Mouse (Mus musculus): ENCODE results near the gene Lpin1. TPM values are rescaled to one million over a fixed set of nuclear protein-coding genes. Genes with fewer than 3 reads are reported as not detected.

Lpin1 gene
- polyA plus RNA-seq, 1 experiment from 2014 or later: 12.6 TPM

DNA sequence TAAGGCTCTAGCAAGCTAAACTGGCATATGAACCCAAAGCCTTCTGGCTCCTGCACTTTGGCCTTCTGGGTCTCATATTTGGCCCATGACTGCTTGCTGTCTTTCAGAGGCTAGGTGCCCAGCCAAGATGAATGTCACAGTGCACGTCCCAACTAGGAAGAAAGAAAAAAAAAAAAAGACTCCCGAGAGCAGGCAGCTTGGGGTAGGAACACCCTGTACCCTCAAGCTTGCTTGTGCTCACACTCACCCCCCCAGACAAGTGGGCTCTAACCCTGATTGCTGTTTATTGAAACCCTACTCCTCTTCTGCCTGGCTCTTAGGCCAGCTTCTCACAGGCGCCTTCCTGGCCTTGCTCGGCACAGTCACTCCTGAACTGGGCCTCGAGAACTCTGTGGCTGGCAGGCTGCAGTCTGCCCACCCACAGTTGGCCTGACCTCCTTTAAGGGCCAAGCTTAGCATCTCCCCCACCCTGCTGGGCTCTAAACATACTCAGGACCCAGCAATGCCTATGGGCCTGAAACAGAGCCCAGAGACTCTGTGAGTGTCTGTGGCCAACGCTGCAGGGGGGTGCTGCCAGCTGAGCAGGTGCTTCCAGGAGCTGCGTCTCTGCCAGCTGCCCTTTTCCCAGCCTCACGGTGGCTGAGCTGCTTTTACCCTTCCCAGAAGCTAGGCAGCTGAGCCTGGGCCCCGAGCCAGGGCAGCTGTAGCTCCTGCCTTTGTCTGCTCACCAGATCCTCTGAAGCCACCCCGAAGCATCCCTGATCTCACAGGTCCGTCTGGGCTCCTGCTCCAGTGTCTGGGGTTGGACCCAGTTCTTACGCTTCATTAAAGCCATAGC, 33.0 kb upstream of the Lpin1 start:
- Histone ChIP-seq H3K36me3 (ENCODE audit: control insufficient read depth, insufficient read depth) (no peaks in the 10 kb centered on the region), H3K4me3 (ENCODE audit: low read depth, low read length) (no peak overlapping the region), H3K9me3 (replicated peaks; ENCODE audit: control insufficient read depth, low read length) (no peaks in the 10 kb centered on the region), H3K4me2 (ENCODE audit: low read depth, low read length) (no peak overlapping the region), H3K27me3 (ENCODE audit: control insufficient read depth, insufficient read depth, low read depth, low read length) (no peaks in the 10 kb centered on the region), H3K9ac (ENCODE audit: low read depth, low read length) (no peak overlapping the region), H3K4me1 (ENCODE audit: control insufficient read depth, low read depth, low read length) (no peaks in the 10 kb centered on the region), H3K27ac (ENCODE audit: low read length) (no peak overlapping the region)
- ATAC-seq (ENCODE audit: low read depth): no peak
- 60% methylated on average over 12 of the region's 12 CpGs for WGBS (ENCODE audit: insufficient replicate concordance)

DNA sequence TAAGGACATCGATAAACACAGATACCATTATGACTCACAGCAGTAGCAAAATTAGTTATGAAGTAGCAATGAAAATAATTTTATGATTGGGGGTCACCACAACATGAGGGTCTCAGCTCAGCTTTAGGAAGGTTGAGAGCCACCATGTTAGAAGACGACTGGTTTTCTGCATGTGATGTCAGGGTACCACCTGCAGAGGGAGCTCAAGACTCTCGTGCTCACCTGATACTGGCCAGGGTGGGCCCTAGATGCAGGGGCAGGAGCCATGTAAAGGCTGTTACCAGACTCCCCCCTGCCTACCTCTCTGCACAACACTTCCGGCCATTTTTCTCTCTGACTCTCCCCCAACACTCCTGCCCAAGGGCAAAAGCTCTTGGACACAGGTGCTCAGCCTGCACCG, 31.2 kb upstream of the Lpin1 start:
- Histone ChIP-seq H3K4me1 (ENCODE audit: control insufficient read depth, low read depth, low read length) (no peaks in the 10 kb centered on the region), H3K36me3 (ENCODE audit: control insufficient read depth, insufficient read depth) (no peaks in the 10 kb centered on the region), H3K4me3 (ENCODE audit: low read depth, low read length) (no peak overlapping the region), H3K27me3 (ENCODE audit: control insufficient read depth, insufficient read depth, low read depth, low read length) (no peaks in the 10 kb centered on the region), H3K9ac (ENCODE audit: low read depth, low read length) (no peak overlapping the region), H3K9me3 (replicated peaks; ENCODE audit: control insufficient read depth, low read length) (no peaks in the 10 kb centered on the region), H3K4me2 (ENCODE audit: low read depth, low read length) (no peak overlapping the region), H3K27ac (ENCODE audit: low read length) (no peak overlapping the region)
- no peak for ATAC-seq (ENCODE audit: low read depth)
- 48% methylated on average over 5 of the region's 5 CpGs for WGBS (ENCODE audit: insufficient replicate concordance)

DNA sequence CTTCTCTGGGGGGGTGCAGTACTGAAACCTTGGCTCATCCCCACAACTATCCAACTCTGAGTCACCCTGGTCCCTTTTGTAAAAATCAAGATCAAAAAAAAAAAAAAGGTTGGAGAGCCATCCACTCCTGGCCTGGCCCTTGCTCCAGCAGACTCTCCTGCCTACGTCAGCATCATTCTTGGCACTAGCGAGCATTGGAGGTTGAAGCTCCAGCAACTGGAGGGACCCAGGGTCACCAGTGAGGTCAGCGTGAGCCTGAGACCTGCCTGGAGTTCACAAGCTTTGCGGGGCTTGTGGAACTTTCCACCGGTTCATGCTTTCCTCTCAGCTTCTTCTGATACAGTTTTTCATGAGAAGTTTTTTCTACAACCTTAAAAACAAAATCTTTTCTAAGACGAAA, 29.3 kb upstream of the Lpin1 start:
- no peak for ATAC-seq (ENCODE audit: low read depth)
- Histone ChIP-seq H3K9ac (ENCODE audit: low read depth, low read length) (no peak overlapping the region), H3K4me3 (ENCODE audit: low read depth, low read length) (no peak overlapping the region), H3K36me3 (ENCODE audit: control insufficient read depth, insufficient read depth) (no peaks in the 10 kb centered on the region), H3K4me1 (ENCODE audit: control insufficient read depth, low read depth, low read length) (no peaks in the 10 kb centered on the region), H3K9me3 (replicated peaks; ENCODE audit: control insufficient read depth, low read length) (no peaks in the 10 kb centered on the region), H3K4me2 (ENCODE audit: low read depth, low read length) (no peak overlapping the region), H3K27me3 (ENCODE audit: control insufficient read depth, insufficient read depth, low read depth, low read length) (no peaks in the 10 kb centered on the region), H3K27ac (ENCODE audit: low read length) (no peak overlapping the region)
- 67% methylated on average over 6 of the region's 6 CpGs for WGBS (ENCODE audit: insufficient replicate concordance)

DNA sequence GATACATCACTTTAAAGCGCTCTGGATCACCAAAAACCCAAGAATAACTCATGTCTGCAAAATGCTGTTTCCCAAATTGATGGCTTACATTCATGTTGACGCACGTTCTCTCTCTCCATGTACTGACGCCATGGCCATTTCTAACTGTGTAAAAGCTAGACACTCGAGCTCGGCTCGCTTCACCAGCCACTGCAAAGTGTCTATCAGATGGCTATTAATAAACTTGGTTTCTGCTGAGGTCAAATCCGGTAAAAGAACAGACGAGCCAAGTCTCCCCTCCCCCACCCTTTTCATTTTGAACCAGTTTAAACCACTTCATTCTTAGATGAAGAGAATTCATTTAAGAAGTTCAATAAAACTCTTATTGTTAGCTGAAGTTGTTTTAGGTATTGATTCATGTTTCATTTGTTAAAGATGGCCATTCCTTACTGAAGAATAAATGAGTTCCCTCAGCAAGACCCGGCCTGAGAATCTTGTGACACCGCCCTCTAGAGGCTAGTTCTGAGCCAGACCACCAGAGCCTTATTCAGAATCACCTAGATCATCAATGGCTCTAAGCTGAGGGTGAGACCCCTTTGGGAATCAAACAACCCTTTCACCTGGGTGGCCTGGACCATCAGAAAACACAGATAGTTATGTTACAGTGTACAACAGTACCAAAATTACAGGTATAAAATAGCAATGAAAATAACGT, 28.5 kb upstream of the Lpin1 start:
- 54% methylated on average over 12 of the region's 12 CpGs for WGBS (ENCODE audit: insufficient replicate concordance)
- H3K4me2 ChIP-seq (ENCODE audit: low read depth, low read length): no peak overlapping the region
- no peaks in the 10 kb centered on the region for H3K36me3 ChIP-seq (ENCODE audit: control insufficient read depth, insufficient read depth)
- H3K9ac ChIP-seq (ENCODE audit: low read depth, low read length): no peak overlapping the region
- no peak overlapping the region for H3K27ac ChIP-seq (ENCODE audit: low read length)
- ATAC-seq (ENCODE audit: low read depth): no peak
- H3K27me3 ChIP-seq (ENCODE audit: control insufficient read depth, insufficient read depth, low read depth, low read length): no peaks in the 10 kb centered on the region
- no peaks in the 10 kb centered on the region; the same call in 1 of the 2 replicates for H3K4me1 ChIP-seq (ENCODE audit: control insufficient read depth, low read depth, low read length)
- H3K9me3 ChIP-seq (replicated peaks; ENCODE audit: control insufficient read depth, low read length): no peaks in the 10 kb centered on the region
- no peak overlapping the region for H3K4me3 ChIP-seq (ENCODE audit: low read depth, low read length)

DNA sequence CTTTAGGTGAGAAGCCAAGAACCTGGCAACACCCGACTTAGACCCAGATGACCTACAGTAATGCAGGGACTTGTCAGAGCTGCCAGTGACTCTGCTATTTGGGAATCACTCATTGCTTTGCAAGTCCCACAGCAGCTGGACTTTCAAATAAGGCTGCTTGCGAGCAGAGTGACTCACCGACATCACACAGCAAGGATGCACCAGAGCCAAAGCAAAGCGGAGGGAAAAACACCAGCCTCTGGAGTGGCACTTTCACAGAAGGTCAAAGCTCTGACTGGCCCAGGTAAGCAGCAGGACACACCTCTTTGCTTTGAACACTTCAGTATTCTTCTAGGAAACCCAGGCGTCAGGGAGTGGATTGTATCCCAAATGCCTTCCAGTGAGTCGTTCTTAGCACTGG, 25.1 kb upstream of the Lpin1 start:
- H3K9ac ChIP-seq (ENCODE audit: low read depth, low read length): no peak overlapping the region
- no peak overlapping the region for H3K4me2 ChIP-seq (ENCODE audit: low read depth, low read length)
- H3K4me1 ChIP-seq (ENCODE audit: control insufficient read depth, low read depth, low read length): no peaks in the 10 kb centered on the region; the same call in 1 of the 2 replicates
- H3K9me3 ChIP-seq (replicated peaks; ENCODE audit: control insufficient read depth, low read length): no peaks in the 10 kb centered on the region
- WGBS (ENCODE audit: insufficient replicate concordance): 49% methylated on average over 6 of the region's 6 CpGs
- no peak overlapping the region for H3K27ac ChIP-seq (ENCODE audit: low read length)
- H3K27me3 ChIP-seq (ENCODE audit: control insufficient read depth, insufficient read depth, low read depth, low read length): no peaks in the 10 kb centered on the region
- H3K4me3 ChIP-seq (ENCODE audit: low read depth, low read length): no peak overlapping the region
- H3K36me3 ChIP-seq (ENCODE audit: control insufficient read depth, insufficient read depth): no peaks in the 10 kb centered on the region
- ATAC-seq (ENCODE audit: low read depth): no peak

DNA sequence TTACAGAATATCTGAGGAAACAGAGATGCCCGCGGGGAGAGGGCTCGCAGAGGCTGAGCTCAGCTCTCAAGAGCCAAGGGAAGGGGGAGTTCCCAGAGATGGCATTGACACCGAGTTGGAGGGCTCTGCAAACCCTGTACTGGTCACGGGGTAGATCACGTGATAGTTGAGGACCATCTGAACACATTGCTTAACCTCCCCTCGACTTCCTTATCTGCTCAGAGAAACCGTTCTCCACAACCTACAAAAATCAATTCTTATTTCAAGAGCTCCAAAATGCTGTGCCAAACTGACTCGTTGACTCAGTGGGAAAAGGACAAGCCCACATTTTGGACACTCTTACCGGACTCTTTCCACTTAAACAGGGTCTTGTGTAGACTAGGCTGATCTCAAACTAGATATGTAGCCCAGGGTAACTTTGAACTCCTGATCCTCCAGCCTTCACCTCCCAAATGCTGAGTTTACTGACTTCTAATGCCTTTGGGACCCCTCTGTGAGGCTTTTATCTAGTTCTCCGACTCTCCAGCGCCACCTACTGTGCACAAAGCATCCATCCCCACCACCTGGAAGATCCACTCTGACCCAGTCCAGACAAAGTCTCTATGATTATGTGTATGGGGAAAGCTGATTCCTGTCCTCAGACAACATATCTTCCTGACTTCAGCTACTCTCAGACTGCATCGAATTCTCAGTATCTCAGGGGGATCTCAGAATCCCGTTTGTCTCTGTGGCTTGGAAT, 23.5 kb upstream of the Lpin1 start:
- no peak for ATAC-seq (ENCODE audit: low read depth)

DNA sequence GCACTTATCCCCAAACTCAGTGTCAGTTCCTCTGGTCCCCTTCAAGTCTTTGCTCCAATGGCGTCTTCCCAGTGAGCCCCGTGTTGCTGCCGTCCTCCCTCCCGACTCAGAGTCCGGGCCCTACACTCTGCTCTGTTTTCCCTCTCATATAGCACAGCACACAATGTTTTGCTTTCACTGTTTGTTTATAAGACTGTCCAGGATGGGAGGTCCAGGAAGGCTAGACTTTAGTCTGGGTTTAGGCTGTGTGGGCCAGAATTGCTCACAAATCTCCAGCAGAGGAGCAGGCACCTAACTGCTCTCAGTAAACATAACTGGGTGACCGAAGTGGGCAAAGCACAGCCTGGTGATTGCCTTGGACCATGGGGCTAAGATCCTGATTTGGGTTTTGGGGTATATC, 22.5 kb upstream of the Lpin1 start:
- 68% methylated on average over 6 of the region's 6 CpGs for WGBS (ENCODE audit: insufficient replicate concordance)
- peak; percentile 69 for ATAC-seq (ENCODE audit: low read depth)
- H3K9ac ChIP-seq (ENCODE audit: low read depth, low read length): no peak overlapping the region
- H3K4me1 ChIP-seq (ENCODE audit: control insufficient read depth, low read depth, low read length): no peaks in the 10 kb centered on the region; the same call in 1 of the 2 replicates
- H3K27ac ChIP-seq (ENCODE audit: low read length): no peak overlapping the region
- H3K9me3 ChIP-seq (replicated peaks; ENCODE audit: control insufficient read depth, low read length): no peaks in the 10 kb centered on the region
- H3K4me3 ChIP-seq (ENCODE audit: low read depth, low read length): no peak overlapping the region
- no peaks in the 10 kb centered on the region for H3K27me3 ChIP-seq (ENCODE audit: control insufficient read depth, insufficient read depth, low read depth, low read length)
- H3K4me2 ChIP-seq (ENCODE audit: low read depth, low read length): no peak overlapping the region
- H3K36me3 ChIP-seq (ENCODE audit: control insufficient read depth, insufficient read depth): no peaks in the 10 kb centered on the region

More for the DNA sequence above, 23.5 kb upstream of the Lpin1 start:
- H3K4me3 ChIP-seq (ENCODE audit: low read depth, low read length): no peak overlapping the region
- H3K9me3 ChIP-seq (replicated peaks; ENCODE audit: control insufficient read depth, low read length): no peaks in the 10 kb centered on the region
- no peak overlapping the region for H3K9ac ChIP-seq (ENCODE audit: low read depth, low read length)
- no peak overlapping the region for H3K4me2 ChIP-seq (ENCODE audit: low read depth, low read length)
- H3K4me1 ChIP-seq (ENCODE audit: control insufficient read depth, low read depth, low read length): no peaks in the 10 kb centered on the region; the same call in 1 of the 2 replicates
- 38% methylated on average over 14 of the region's 14 CpGs for WGBS (ENCODE audit: insufficient replicate concordance)
- no peak overlapping the region for H3K27ac ChIP-seq (ENCODE audit: low read length)
- no peaks in the 10 kb centered on the region for H3K36me3 ChIP-seq (ENCODE audit: control insufficient read depth, insufficient read depth)
- H3K27me3 ChIP-seq (ENCODE audit: control insufficient read depth, insufficient read depth, low read depth, low read length): no peaks in the 10 kb centered on the region

DNA sequence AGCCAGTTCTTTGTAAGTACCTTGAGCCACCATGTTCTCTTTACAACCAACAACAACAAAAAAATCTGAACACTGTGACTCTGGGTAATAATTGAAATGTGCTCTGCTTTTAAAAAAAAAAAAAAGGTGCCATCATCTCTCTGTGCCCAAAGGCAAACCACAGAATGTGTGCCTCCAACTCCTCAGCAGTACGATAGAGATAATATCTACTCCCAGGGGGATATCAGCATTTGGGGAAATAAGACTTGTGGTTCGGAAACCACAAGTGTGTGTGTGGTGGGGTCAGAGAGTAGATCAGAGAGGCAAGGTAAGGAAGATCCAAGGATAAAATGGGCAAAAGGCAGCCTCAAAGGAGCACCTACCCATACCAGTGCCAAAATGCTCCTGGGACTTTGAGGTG, 20.7 kb upstream of the Lpin1 start:
- no peak overlapping the region for H3K27ac ChIP-seq (ENCODE audit: low read length)
- H3K27me3 ChIP-seq (ENCODE audit: control insufficient read depth, insufficient read depth, low read depth, low read length): no peaks in the 10 kb centered on the region
- no peaks in the 10 kb centered on the region; the same call in 1 of the 2 replicates for H3K4me1 ChIP-seq (ENCODE audit: control insufficient read depth, low read depth, low read length)
- no peaks in the 10 kb centered on the region for H3K9me3 ChIP-seq (replicated peaks; ENCODE audit: control insufficient read depth, low read length)
- H3K4me3 ChIP-seq (ENCODE audit: low read depth, low read length): no peak overlapping the region
- H3K4me2 ChIP-seq (ENCODE audit: low read depth, low read length): no peak overlapping the region
- ATAC-seq (ENCODE audit: low read depth): no peak
- H3K9ac ChIP-seq (ENCODE audit: low read depth, low read length): no peak overlapping the region
- 7% methylated on average over 2 of the region's 2 CpGs for WGBS (ENCODE audit: insufficient replicate concordance)
- no peaks in the 10 kb centered on the region for H3K36me3 ChIP-seq (ENCODE audit: control insufficient read depth, insufficient read depth)

DNA sequence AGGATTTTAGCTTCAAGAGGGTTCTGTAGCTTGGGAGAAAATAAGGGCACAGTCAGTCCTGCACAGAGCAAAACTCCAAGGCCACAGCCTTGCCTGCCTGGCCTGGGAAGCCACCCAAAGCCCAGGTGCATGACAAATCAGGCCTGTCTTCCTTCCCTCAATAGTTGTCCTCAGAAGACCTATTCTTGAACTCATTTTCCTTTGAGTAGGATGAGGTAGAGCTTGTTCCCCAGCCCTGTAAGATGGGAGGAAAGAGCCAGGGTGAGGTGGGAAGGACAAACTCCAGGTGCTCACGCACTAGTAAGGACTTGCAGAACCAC, 20.1 kb upstream of the Lpin1 start:
- H3K36me3 ChIP-seq (ENCODE audit: control insufficient read depth, insufficient read depth): no peaks in the 10 kb centered on the region
- H3K9me3 ChIP-seq (replicated peaks; ENCODE audit: control insufficient read depth, low read length): no peaks in the 10 kb centered on the region
- 88% methylated on average over 1 of the region's 1 CpGs for WGBS (ENCODE audit: insufficient replicate concordance)
- H3K4me3 ChIP-seq (ENCODE audit: low read depth, low read length): no peak overlapping the region
- no peak overlapping the region for H3K27ac ChIP-seq (ENCODE audit: low read length)
- no peaks in the 10 kb centered on the region for H3K27me3 ChIP-seq (ENCODE audit: control insufficient read depth, insufficient read depth, low read depth, low read length)
- ATAC-seq (ENCODE audit: low read depth): no peak
- no peak overlapping the region for H3K4me2 ChIP-seq (ENCODE audit: low read depth, low read length)
- no peaks in the 10 kb centered on the region; the same call in 1 of the 2 replicates for H3K4me1 ChIP-seq (ENCODE audit: control insufficient read depth, low read depth, low read length)
- no peak overlapping the region for H3K9ac ChIP-seq (ENCODE audit: low read depth, low read length)

All from liver, embryonic 16.5 days (tissue).